Mouse (Mus musculus): ENCODE results near the gene Fndc10. TPM values are rescaled to one million over a fixed set of nuclear protein-coding genes. Genes with fewer than 3 reads are reported as not detected.

Fndc10 gene
- polyA plus RNA-seq, 1 experiment from 2014 or later, result 3.2 TPM

GRCm38 (mm10) chr4:155695531-155696062, 1.5 kb downstream of the Fndc10 start:
- Histone ChIP-seq H3K9ac (ENCODE audit: low read length) (peak overlapping the region; percentile 77; the same call in 1 of the 2 replicates), H3K9me3 (replicated peaks; ENCODE audit: control insufficient read depth, low read length) (no peaks in the 10 kb centered on the region), H3K27ac (ENCODE audit: low read depth, low read length) (no peak overlapping the region), H3K27me3 (replicated peaks; ENCODE audit: control insufficient read depth, insufficient read depth, low read length) (peaks cover 9% of the 10 kb centered on the region), H3K36me3 (ENCODE audit: control insufficient read depth, insufficient read depth, low read length) (no peaks in the 10 kb centered on the region), H3K4me3 (ENCODE audit: low read depth, low read length) (peak overlapping the region; percentile 61), H3K4me2 (ENCODE audit: low read length) (peak overlapping the region; percentile 80), H3K4me1 (ENCODE audit: control insufficient read depth, insufficient read depth, low read length) (peaks cover 12% of the 10 kb centered on the region)
- ATAC-seq, result no peak
- 82% methylated on average over 4 of the region's 4 CpGs for WGBS
- DNase-seq (ENCODE audit: low spot score), result no peak

GRCm38 (mm10) chr4:155696261-155697255, 2.4 kb downstream of the Fndc10 start:
- WGBS, result 79% methylated on average over 16 of the region's 16 CpGs
- ATAC-seq (no peak), DNase-seq (ENCODE audit: low spot score) (no peak)
- H3K27me3 ChIP-seq (replicated peaks; ENCODE audit: control insufficient read depth, insufficient read depth, low read length), result peaks cover 9% of the 10 kb centered on the region
- no peaks in the 10 kb centered on the region for H3K36me3 ChIP-seq (ENCODE audit: control insufficient read depth, insufficient read depth, low read length)
- no peaks in the 10 kb centered on the region for H3K9me3 ChIP-seq (replicated peaks; ENCODE audit: control insufficient read depth, low read length)
- no peak overlapping the region; the same call in 1 of the 2 replicates for H3K9ac ChIP-seq (ENCODE audit: low read length)
- H3K4me2 ChIP-seq (ENCODE audit: low read length), result peak overlapping the region; percentile 80; the same call in 1 of the 2 replicates
- H3K4me1 ChIP-seq (ENCODE audit: control insufficient read depth, insufficient read depth, low read length), result peaks cover 12% of the 10 kb centered on the region
- no peak overlapping the region for H3K27ac ChIP-seq (ENCODE audit: low read depth, low read length)
- H3K4me3 ChIP-seq (ENCODE audit: low read depth, low read length), result no peak overlapping the region

- Histone ChIP-seq H3K9ac (ENCODE audit: low read length) (no peak overlapping the region), H3K4me1 (ENCODE audit: control insufficient read depth, insufficient read depth, low read length) (peaks cover 8% of the 10 kb centered on the region), H3K4me2 (ENCODE audit: low read length) (no peak overlapping the region), H3K27ac (ENCODE audit: low read depth, low read length) (no peak overlapping the region), H3K27me3 (replicated peaks; ENCODE audit: control insufficient read depth, insufficient read depth, low read length) (peaks cover 6% of the 10 kb centered on the region), H3K9me3 (replicated peaks; ENCODE audit: control insufficient read depth, low read length) (no peaks in the 10 kb centered on the region), H3K4me3 (ENCODE audit: low read depth, low read length) (no peak overlapping the region), H3K36me3 (ENCODE audit: control insufficient read depth, insufficient read depth, low read length) (no peaks in the 10 kb centered on the region)
- peak; percentile 59 for DNase-seq (ENCODE audit: low spot score)
- ATAC-seq, result no peak
Observed at GRCm38 (mm10) chr4:155700425-155700824, 6.3 kb downstream of the Fndc10 start.

GRCm38 (mm10) chr4:155703425-155703929, 9.3 kb downstream of the Fndc10 start:
- no peak for DNase-seq (ENCODE audit: low spot score)
- Histone ChIP-seq H3K36me3 (ENCODE audit: control insufficient read depth, insufficient read depth, low read length) (no peaks in the 10 kb centered on the region), H3K4me2 (ENCODE audit: low read length) (no peak overlapping the region), H3K27me3 (replicated peaks; ENCODE audit: control insufficient read depth, insufficient read depth, low read length) (no peaks in the 10 kb centered on the region), H3K4me1 (ENCODE audit: control insufficient read depth, insufficient read depth, low read length) (peaks cover 10% of the 10 kb centered on the region), H3K9me3 (replicated peaks; ENCODE audit: control insufficient read depth, low read length) (no peaks in the 10 kb centered on the region), H3K27ac (ENCODE audit: low read depth, low read length) (no peak overlapping the region), H3K9ac (ENCODE audit: low read length) (no peak overlapping the region), H3K4me3 (ENCODE audit: low read depth, low read length) (no peak overlapping the region)
- WGBS, result 91% methylated on average over 4 of the region's 4 CpGs
- ATAC-seq, result no peak

GRCm38 (mm10) chr4:155704721-155705591, 10.8 kb downstream of the Fndc10 start, which contains the start of gene Ssu72:
TSS of gene Ssu72 (plus strand) at chr4:155704800.
- H3K9me3 ChIP-seq (replicated peaks; ENCODE audit: control insufficient read depth, low read length), result no peaks in the 10 kb centered on the region
- peak within 1 kb of the TSS; percentile 71 for H3K4me2 ChIP-seq (ENCODE audit: low read length)
- peaks cover 10% of the 10 kb centered on the region for H3K4me1 ChIP-seq (ENCODE audit: control insufficient read depth, insufficient read depth, low read length)
- under 1% methylated on average over 75 of the region's 83 CpGs for WGBS
- peak within 1 kb of the TSS; percentile 91 for H3K9ac ChIP-seq (ENCODE audit: low read length)
- peak within 1 kb of the TSS; percentile 94 for H3K4me3 ChIP-seq (ENCODE audit: low read depth, low read length)
- H3K27me3 ChIP-seq (replicated peaks; ENCODE audit: control insufficient read depth, insufficient read depth, low read length), result no peaks in the 10 kb centered on the region
- peak; percentile 98 for DNase-seq (ENCODE audit: low spot score)
- H3K27ac ChIP-seq (ENCODE audit: low read depth, low read length), result peak within 1 kb of the TSS; percentile 92
- H3K36me3 ChIP-seq (ENCODE audit: control insufficient read depth, insufficient read depth, low read length), result no peaks in the 10 kb centered on the region
- ATAC-seq, result peak; percentile 96

- ATAC-seq (no peak), DNase-seq (ENCODE audit: low spot score) (no peak)
- under 1% methylated on average over 19 of the region's 19 CpGs for WGBS
- Histone ChIP-seq H3K4me1 (ENCODE audit: control insufficient read depth, insufficient read depth, low read length) (peaks cover 10% of the 10 kb centered on the region), H3K4me3 (ENCODE audit: low read depth, low read length) (peak overlapping the region; percentile 94), H3K9me3 (replicated peaks; ENCODE audit: control insufficient read depth, low read length) (no peaks in the 10 kb centered on the region), H3K27me3 (replicated peaks; ENCODE audit: control insufficient read depth, insufficient read depth, low read length) (no peaks in the 10 kb centered on the region), H3K36me3 (ENCODE audit: control insufficient read depth, insufficient read depth, low read length) (no peaks in the 10 kb centered on the region), H3K27ac (ENCODE audit: low read depth, low read length) (peak overlapping the region; percentile 92), H3K9ac (ENCODE audit: low read length) (peak overlapping the region; percentile 91), H3K4me2 (ENCODE audit: low read length) (peak overlapping the region; percentile 71)
Observed at GRCm38 (mm10) chr4:155705592-155705929, 11.4 kb downstream of the Fndc10 start.

GRCm38 (mm10) chr4:155708582-155708981, 14.4 kb downstream of the Fndc10 start:
- Histone ChIP-seq H3K4me3 (ENCODE audit: low read depth, low read length) (no peak overlapping the region), H3K4me1 (ENCODE audit: control insufficient read depth, insufficient read depth, low read length) (peaks cover 10% of the 10 kb centered on the region), H3K9me3 (replicated peaks; ENCODE audit: control insufficient read depth, low read length) (no peaks in the 10 kb centered on the region), H3K36me3 (ENCODE audit: control insufficient read depth, insufficient read depth, low read length) (no peaks in the 10 kb centered on the region), H3K27me3 (replicated peaks; ENCODE audit: control insufficient read depth, insufficient read depth, low read length) (no peaks in the 10 kb centered on the region), H3K27ac (ENCODE audit: low read depth, low read length) (no peak overlapping the region), H3K4me2 (ENCODE audit: low read length) (no peak overlapping the region), H3K9ac (ENCODE audit: low read length) (no peak overlapping the region)
- no peak for DNase-seq (ENCODE audit: low spot score)
- ATAC-seq, result no peak
- 79% methylated on average over 2 of the region's 2 CpGs for WGBS

- Histone ChIP-seq H3K9me3 (replicated peaks; ENCODE audit: control insufficient read depth, low read length) (no peaks in the 10 kb centered on the region), H3K9ac (ENCODE audit: low read length) (no peak overlapping the region), H3K36me3 (ENCODE audit: control insufficient read depth, insufficient read depth, low read length) (no peaks in the 10 kb centered on the region), H3K27ac (ENCODE audit: low read depth, low read length) (no peak overlapping the region), H3K4me1 (ENCODE audit: control insufficient read depth, insufficient read depth, low read length) (peaks cover 10% of the 10 kb centered on the region), H3K4me2 (ENCODE audit: low read length) (no peak overlapping the region), H3K27me3 (replicated peaks; ENCODE audit: control insufficient read depth, insufficient read depth, low read length) (no peaks in the 10 kb centered on the region), H3K4me3 (ENCODE audit: low read depth, low read length) (no peak overlapping the region)
- DNase-seq (ENCODE audit: low spot score), result no peak
- ATAC-seq, result no peak
Observed at GRCm38 (mm10) chr4:155708988-155709387, 14.8 kb downstream of the Fndc10 start.

Data from forebrain, embryonic 14.5 days (tissue).